Mouse (Mus musculus): ENCODE results near the gene Gbp6. TPM values are rescaled to one million over a fixed set of nuclear protein-coding genes. Genes with fewer than 3 reads are reported as not detected.
A peak's percentile ranks its signal among the peaks of the same experiment; 100 is the strongest.
"Not testable (repeated sequence)": the region's sequence is repeated elsewhere in the genome, so short reads cannot be mapped to it uniquely, and the experiment has no call there.

The Gbp6 gene
- polyA plus RNA-seq, 1 experiment from 2014 or later, result 3.9 TPM

DNA sequence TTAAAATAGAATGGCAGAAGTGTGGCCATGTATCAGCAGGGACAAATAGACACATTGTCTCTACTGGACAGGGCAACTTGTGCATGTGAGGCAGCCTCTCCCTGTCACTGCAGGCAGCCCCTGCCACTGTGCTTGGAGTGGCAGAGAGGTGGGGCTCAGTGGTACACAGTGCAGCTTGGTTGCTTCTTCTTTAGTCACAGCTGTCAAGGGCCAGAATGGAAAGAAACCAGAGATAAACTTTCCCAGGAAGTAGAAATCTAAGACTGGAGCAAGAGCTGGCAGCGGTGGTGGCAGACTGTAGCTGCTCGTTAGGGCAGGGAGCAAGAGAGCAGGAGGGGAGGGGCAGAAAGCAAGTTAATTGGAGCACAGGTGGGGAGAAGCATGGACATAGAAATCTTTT lies 8.0 kb upstream of the Gbp6 start:
- DNase-seq (ENCODE audit: low spot score), result no peak
- Histone ChIP-seq H3K36me3 (ENCODE audit: control insufficient read depth, insufficient read depth, low read length) (no peaks in the 10 kb centered on the region), H3K9ac (ENCODE audit: low read depth, low read length) (no peak overlapping the region), H3K4me1 (ENCODE audit: control insufficient read depth, insufficient read depth, low read length) (no peaks in the 10 kb centered on the region), H3K9me3 (ENCODE audit: control insufficient read depth, low read length) (no peaks in the 10 kb centered on the region), H3K27ac (replicated peaks; ENCODE audit: low read depth, low read length) (no peak overlapping the region), H3K4me2 (ENCODE audit: low read depth, low read length) (no peak overlapping the region), H3K27me3 (replicated peaks; ENCODE audit: control insufficient read depth, insufficient read depth, low read length) (no peaks in the 10 kb centered on the region), H3K4me3 (ENCODE audit: low read depth, low read length) (no peak overlapping the region)
- WGBS, result 57% methylated on average over 2 of the region's 2 CpGs
- no peak for ATAC-seq (ENCODE audit: low read depth)

DNA sequence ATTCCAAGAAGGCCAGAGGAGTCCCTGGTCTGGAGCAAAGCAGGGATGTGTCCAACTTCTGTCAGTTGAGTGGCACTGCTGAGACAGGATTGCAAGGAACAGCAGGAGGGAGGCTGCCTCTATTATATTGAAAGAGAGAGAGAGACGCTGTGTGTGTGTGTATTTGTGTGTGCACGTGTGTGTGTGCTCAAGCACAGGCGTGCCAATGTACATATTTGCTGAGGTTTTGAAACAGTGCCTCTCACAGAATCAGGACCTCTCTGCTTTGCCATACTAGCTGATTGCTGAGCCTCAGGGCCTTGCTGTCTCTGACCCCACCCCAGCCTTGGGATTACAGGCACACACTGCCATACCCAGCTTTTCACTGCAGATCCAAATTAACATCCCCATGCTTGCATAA lies 2.2 kb upstream of the Gbp6 start:
- Histone ChIP-seq H3K36me3 (ENCODE audit: control insufficient read depth, insufficient read depth, low read length) (no peaks in the 10 kb centered on the region), H3K4me3 (ENCODE audit: low read depth, low read length) (no peak overlapping the region), H3K9ac (ENCODE audit: low read depth, low read length) (no peak overlapping the region), H3K9me3 (ENCODE audit: control insufficient read depth, low read length) (no peaks in the 10 kb centered on the region), H3K27me3 (replicated peaks; ENCODE audit: control insufficient read depth, insufficient read depth, low read length) (no peaks in the 10 kb centered on the region), H3K4me1 (ENCODE audit: control insufficient read depth, insufficient read depth, low read length) (peaks cover 5% of the 10 kb centered on the region; the same call in 1 of the 2 replicates), H3K27ac (replicated peaks; ENCODE audit: low read depth, low read length) (no peak overlapping the region), H3K4me2 (ENCODE audit: low read depth, low read length) (no peak overlapping the region)
- DNase-seq (ENCODE audit: low spot score), result no peak
- no peak for ATAC-seq (ENCODE audit: low read depth)
- WGBS, result 80% methylated on average over 3 of the region's 3 CpGs

DNA sequence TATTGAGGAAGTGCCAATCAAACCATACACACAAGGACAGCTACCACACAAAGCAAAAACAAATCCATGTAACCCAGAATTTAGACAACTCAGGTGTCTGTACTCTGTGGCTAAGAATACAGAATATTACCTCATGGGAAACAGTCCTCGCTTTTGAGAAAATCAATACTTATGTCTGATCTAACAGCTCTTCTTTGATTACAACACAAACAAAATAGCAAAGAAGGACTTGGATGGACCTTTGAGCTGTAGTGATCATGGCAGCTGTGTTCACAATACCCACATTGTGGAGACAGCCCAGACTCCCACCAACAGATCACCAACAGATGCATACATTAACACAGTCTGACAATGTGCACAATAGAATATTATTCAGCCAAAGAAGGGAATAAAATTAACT lies 1.0 kb downstream of the Gbp6 start:
- Histone ChIP-seq H3K27ac (replicated peaks; ENCODE audit: low read depth, low read length) (no peak overlapping the region), H3K9ac (ENCODE audit: low read depth, low read length) (no peak overlapping the region), H3K36me3 (ENCODE audit: control insufficient read depth, insufficient read depth, low read length) (no peaks in the 10 kb centered on the region), H3K27me3 (replicated peaks; ENCODE audit: control insufficient read depth, insufficient read depth, low read length) (no peaks in the 10 kb centered on the region), H3K4me3 (ENCODE audit: low read depth, low read length) (no peak overlapping the region), H3K4me2 (ENCODE audit: low read depth, low read length) (no peak overlapping the region), H3K9me3 (ENCODE audit: control insufficient read depth, low read length) (no peaks in the 10 kb centered on the region), H3K4me1 (ENCODE audit: control insufficient read depth, insufficient read depth, low read length) (peaks cover 5% of the 10 kb centered on the region; the same call in 1 of the 2 replicates)
- ATAC-seq (ENCODE audit: low read depth), result no peak
- no peak for DNase-seq (ENCODE audit: low spot score)
- 90% methylated on average over 1 of the region's 1 CpGs for WGBS

DNA sequence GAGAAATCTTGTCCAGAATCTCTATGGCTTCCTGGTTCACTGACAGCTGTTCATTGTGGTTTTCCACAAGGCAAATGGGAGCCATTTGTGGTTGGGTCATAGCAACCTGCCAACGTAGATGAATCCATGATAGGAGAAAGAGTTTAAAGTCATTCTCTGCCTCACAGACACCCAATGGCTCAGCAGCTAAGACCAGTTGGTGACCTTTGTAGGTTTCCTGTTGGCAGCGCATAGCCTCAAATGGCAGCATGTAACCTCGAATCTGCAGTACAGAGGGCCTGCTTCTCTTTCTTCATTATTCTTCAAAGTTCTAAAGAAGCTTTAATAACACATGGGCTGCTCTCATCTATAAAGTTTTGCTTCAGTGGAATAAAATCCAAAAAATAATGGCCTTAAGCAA lies 2.6 kb downstream of the Gbp6 start:
- not testable (repeated sequence) for DNase-seq (ENCODE audit: low spot score); H3K27me3 ChIP-seq (replicated peaks; ENCODE audit: control insufficient read depth, insufficient read depth, low read length); H3K9me3 ChIP-seq (ENCODE audit: control insufficient read depth, low read length); H3K4me1 ChIP-seq (ENCODE audit: control insufficient read depth, insufficient read depth, low read length); H3K9ac ChIP-seq (ENCODE audit: low read depth, low read length); H3K4me3 ChIP-seq (ENCODE audit: low read depth, low read length); ATAC-seq (ENCODE audit: low read depth); H3K36me3 ChIP-seq (ENCODE audit: control insufficient read depth, insufficient read depth, low read length); H3K27ac ChIP-seq (replicated peaks; ENCODE audit: low read depth, low read length); H3K4me2 ChIP-seq (ENCODE audit: low read depth, low read length)
- 87% methylated on average over 3 of the region's 3 CpGs for WGBS

DNA sequence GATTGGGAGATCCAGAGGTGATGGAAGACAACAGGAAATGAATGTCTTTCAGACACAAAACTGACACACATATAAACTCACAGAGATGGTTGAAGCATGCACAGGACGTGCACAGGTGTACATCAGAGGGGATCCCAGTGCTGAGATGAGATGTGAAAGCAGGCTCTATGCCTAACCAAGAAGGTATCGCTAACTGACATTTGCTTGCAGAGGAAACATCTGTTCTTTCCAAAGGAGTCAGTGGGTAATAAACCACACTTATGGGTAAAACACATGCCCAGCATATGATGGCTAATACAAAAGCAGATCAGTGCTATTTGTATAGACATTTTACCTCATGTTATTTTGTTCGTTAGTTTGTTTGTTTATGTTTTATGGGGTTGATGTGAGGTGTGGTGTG lies 32.8 kb downstream of the Gbp6 start:
- not testable (repeated sequence) for H3K36me3 ChIP-seq (ENCODE audit: control insufficient read depth, insufficient read depth, low read length); H3K4me3 ChIP-seq (ENCODE audit: low read depth, low read length); H3K27me3 ChIP-seq (replicated peaks; ENCODE audit: control insufficient read depth, insufficient read depth, low read length); ATAC-seq (ENCODE audit: low read depth); H3K4me1 ChIP-seq (ENCODE audit: control insufficient read depth, insufficient read depth, low read length); H3K9me3 ChIP-seq (ENCODE audit: control insufficient read depth, low read length); H3K4me2 ChIP-seq (ENCODE audit: low read depth, low read length); DNase-seq (ENCODE audit: low spot score); H3K27ac ChIP-seq (replicated peaks; ENCODE audit: low read depth, low read length); H3K9ac ChIP-seq (ENCODE audit: low read depth, low read length)
- WGBS, result no CpG with 5 or more reads among the region's 3 CpGs

DNA sequence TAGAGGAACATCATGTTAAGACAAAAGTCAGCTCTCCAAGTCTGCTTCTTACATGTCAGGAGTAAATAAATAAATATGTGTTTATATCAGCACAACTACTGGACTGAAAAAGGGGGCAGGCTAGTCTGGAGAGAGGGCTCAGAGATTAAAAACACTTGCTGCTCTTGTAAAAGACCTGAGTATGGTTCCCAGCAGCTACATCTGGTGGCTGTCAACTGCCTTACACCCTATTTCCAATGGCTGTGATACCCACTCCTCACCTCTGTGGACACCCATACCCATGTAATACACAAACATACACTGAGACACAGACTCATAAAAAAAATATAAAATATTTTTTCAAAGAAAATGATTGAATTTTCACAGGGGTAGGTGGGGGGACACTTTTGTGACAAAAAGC lies 41.0 kb downstream of the Gbp6 start:
- H3K36me3 ChIP-seq (ENCODE audit: control insufficient read depth, insufficient read depth, low read length), result no peaks in the 10 kb centered on the region
- ATAC-seq (ENCODE audit: low read depth) (no peak), DNase-seq (ENCODE audit: low spot score) (no peak)
- no peak overlapping the region for H3K4me3 ChIP-seq (ENCODE audit: low read depth, low read length)
- H3K4me2 ChIP-seq (ENCODE audit: low read depth, low read length), result no peak overlapping the region
- H3K9me3 ChIP-seq (ENCODE audit: control insufficient read depth, low read length), result no peaks in the 10 kb centered on the region
- no peaks in the 10 kb centered on the region for H3K27me3 ChIP-seq (replicated peaks; ENCODE audit: control insufficient read depth, insufficient read depth, low read length)
- no peaks in the 10 kb centered on the region for H3K4me1 ChIP-seq (ENCODE audit: control insufficient read depth, insufficient read depth, low read length)
- H3K27ac ChIP-seq (replicated peaks; ENCODE audit: low read depth, low read length), result no peak overlapping the region
- no peak overlapping the region for H3K9ac ChIP-seq (ENCODE audit: low read depth, low read length)

DNA sequence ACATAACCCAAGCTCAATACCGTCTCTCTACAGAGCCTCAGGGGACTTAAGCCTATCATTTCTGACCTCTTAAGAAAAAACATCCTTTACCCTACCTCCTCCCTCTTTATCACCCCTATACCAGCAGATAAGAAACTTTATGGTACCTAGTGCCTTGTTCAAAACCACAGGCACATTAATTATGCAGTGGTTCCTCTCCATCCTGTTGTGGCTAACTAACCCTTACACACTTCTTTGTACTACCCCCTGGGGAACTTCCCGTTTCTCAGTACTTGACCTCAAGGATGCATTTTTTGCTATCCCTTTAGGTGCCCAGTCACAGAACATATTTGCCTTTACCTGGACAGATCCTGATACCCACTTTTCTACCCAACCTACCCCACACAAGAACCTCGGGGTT lies 48.8 kb downstream of the Gbp6 start:
- not testable (repeated sequence) for H3K4me2 ChIP-seq (ENCODE audit: low read depth, low read length); H3K27ac ChIP-seq (replicated peaks; ENCODE audit: low read depth, low read length); H3K4me3 ChIP-seq (ENCODE audit: low read depth, low read length); H3K9me3 ChIP-seq (ENCODE audit: control insufficient read depth, low read length); H3K27me3 ChIP-seq (replicated peaks; ENCODE audit: control insufficient read depth, insufficient read depth, low read length); DNase-seq (ENCODE audit: low spot score); H3K36me3 ChIP-seq (ENCODE audit: control insufficient read depth, insufficient read depth, low read length); H3K4me1 ChIP-seq (ENCODE audit: control insufficient read depth, insufficient read depth, low read length); ATAC-seq (ENCODE audit: low read depth); H3K9ac ChIP-seq (ENCODE audit: low read depth, low read length)
- 77% methylated on average over 3 of the region's 3 CpGs for WGBS

DNA sequence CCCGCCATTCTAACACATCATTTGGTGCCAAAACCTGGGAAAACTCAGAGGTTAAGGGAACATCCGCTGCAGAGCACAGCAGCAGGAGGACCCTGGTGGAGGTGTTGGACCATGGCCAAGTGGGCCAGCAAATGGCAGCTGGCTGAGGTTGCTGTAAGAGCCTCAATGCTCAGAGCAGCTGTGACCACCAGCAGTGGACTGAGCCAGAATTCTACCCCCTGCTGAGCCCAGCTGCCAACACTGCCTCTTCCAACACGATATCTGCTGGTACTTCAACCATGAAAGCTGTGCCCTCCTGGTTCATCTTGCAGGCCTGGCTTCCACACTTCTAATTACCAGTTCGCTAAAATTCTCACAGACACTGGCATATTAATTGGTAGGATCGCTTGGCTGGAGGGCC lies 52.5 kb downstream of the Gbp6 start:
- 88% methylated on average over 5 of the region's 5 CpGs for WGBS
- DNase-seq (ENCODE audit: low spot score); H3K27me3 ChIP-seq (replicated peaks; ENCODE audit: control insufficient read depth, insufficient read depth, low read length); H3K9me3 ChIP-seq (ENCODE audit: control insufficient read depth, low read length); H3K27ac ChIP-seq (replicated peaks; ENCODE audit: low read depth, low read length); H3K9ac ChIP-seq (ENCODE audit: low read depth, low read length); H3K4me2 ChIP-seq (ENCODE audit: low read depth, low read length); H3K4me1 ChIP-seq (ENCODE audit: control insufficient read depth, insufficient read depth, low read length); H3K36me3 ChIP-seq (ENCODE audit: control insufficient read depth, insufficient read depth, low read length); H3K4me3 ChIP-seq (ENCODE audit: low read depth, low read length): not testable (repeated sequence)
- ATAC-seq (ENCODE audit: low read depth), result peak; percentile 71; the same call in 1 of the 2 replicates

DNA sequence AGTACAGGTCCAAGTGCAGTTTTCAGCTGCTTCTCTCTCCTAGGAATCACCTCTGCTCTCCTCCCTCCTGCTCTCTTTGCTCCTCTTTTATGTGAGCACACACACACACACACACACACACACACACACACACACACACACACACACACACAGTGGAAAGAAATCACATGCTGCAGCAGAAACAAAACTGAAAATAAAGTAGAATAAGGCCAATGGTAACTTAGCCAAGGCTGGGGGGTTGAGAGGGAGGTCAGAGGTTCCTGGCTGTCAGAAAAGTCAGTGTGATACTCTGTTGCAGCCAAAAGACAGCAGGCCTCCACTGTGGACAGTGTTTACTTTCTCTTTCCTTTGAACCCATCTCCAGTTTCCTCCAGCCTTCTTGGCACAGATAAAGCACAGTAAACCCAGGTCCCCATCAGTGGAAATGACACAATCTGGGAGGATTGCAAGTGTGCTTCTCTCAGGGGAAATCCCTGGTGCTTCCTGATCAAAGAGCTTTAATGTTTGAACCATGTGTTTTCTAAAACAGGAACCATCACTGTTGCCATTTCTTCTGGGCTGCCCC lies 53.9 kb downstream of the Gbp6 start, which contains the start of gene Gbp10:
Gene Gbp10 (minus strand): TSS at position 51 of the 565 bp plus-strand sequence.
- not testable (repeated sequence) for H3K27ac ChIP-seq (replicated peaks; ENCODE audit: low read depth, low read length); H3K36me3 ChIP-seq (ENCODE audit: control insufficient read depth, insufficient read depth, low read length); H3K9me3 ChIP-seq (ENCODE audit: control insufficient read depth, low read length); H3K4me2 ChIP-seq (ENCODE audit: low read depth, low read length); H3K27me3 ChIP-seq (replicated peaks; ENCODE audit: control insufficient read depth, insufficient read depth, low read length); H3K4me1 ChIP-seq (ENCODE audit: control insufficient read depth, insufficient read depth, low read length); DNase-seq (ENCODE audit: low spot score); H3K9ac ChIP-seq (ENCODE audit: low read depth, low read length); H3K4me3 ChIP-seq (ENCODE audit: low read depth, low read length)
- peak; percentile 57; the same call in 1 of the 2 replicates for ATAC-seq (ENCODE audit: low read depth)
